Mouse (Mus musculus) heart, postnatal 0 days (tissue): ENCODE results near the gene Rnasek.

Source experiments
- CTCF ChIP-seq: IDR thresholded peaks from 2 replicates; pipeline ENCODE4 v1.5.1; 2016; ENCODE audit warnings: antibody characterized with exemption, control low read depth, low read depth
- EP300 ChIP-seq: IDR thresholded peaks from 2 replicates; pipeline ENCODE4 v1.6.1; 2016; ENCODE audit warnings: antibody characterized with exemption, low read depth

DNA sequence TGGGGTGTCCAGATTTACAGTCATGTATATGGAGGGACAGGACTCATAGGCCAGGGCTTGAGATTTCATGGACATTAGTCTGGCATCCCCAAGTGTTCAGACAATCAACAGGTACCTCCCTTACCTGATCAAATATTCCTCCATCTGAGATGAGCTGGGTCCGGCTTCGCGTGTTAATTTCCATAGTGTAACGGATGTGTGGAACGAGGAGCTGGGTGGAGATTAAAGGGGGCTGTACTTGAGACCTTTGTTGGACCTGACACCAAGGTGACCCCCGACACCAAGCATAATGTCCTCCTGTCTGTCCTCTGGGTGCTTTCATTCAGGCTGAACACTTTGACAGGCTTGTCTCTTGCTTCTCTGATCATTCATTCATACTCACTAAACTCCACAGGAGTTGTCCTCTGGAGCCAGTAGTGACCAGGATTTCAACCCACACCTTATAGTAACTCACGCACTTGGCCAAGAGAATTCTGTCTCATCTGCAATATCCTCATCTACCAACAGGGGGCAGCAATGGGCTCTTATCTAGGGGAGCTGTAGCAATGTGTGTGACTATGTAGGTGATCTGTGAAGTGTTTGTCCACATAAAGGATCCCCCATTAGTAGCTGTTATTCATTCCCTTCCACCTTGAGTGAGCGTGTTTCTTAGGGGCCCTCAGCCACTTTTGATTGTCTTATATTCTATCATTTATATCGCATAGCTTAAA is 7.6 kb upstream of the Rnasek start:
- peak; percentile 83 for TF ChIP-seq CTCF
- no peak for TF ChIP-seq EP300
